Mouse (Mus musculus) right cerebral cortex, postnatal 4 days (tissue): ENCODE measurements at regions not wholly inside any gene's neighbourhood (a gene's known extent, or its start where the extent isn't known, plus 50 kb on each side); places are given as distances from the start of the nearest gene placed in this dataset.

ENCODE experiments used
- DNase-seq: peaks from one replicate; pipeline ENCODE4 v3.0.0-alpha.2; 2022

DNA sequence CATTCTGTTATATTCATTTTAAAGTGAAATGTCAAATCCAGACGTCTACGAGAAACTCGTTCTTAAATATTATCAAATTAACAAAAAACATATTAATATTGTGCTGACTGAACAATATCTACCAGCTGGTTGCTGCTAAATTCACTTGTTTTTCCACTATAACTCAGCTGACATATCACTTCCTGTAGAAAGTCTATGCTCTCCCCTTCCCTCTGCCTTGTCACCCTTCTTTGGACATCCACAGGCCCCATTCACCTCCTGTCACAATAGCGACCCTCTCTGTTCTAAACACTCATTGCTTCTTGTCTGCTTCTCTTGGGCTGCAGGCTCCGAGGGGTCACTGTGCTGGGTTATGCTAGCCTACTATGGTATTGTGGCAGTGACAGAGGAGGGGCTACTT lies 52.5 kb upstream of the Cplx2 start:
- DNase-seq = no peak

- DNase-seq = no peak
These were observed 50.9 kb upstream of the Cplx2 start for GRCm38 (mm10) chr13:54320212-54320611.

DNA sequence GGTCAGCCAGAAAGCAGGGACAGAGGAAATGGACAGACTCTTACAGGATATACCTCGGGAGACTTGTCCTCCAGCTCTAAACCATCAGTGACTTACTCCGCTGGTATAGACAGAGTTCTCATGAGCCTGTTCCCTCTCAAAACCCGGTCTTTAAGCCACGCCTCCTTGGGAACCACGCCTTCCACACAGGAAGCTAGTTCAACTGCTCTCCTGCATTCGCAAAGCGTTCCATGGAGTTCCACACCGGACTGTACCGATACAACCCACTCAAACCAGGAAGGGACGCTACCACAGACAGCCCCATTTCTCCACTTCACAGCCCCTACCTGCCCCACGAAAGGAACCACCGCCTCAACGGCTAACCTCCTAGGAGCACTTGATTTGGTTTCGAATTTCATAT lies 50.1 kb upstream of the Cplx2 start:
- DNase-seq = no peak
